Mouse (Mus musculus): Measurements from ENCODE around the gene Nudt3. TPM values are rescaled to one million over a fixed set of nuclear protein-coding genes. Genes with fewer than 3 reads are reported as not detected.
"Not testable (repeated sequence)": the region's sequence is repeated elsewhere in the genome, so short reads cannot be mapped to it uniquely, and the experiment has no call there.

Gene Nudt3
- polyA plus RNA-seq, 1 experiment = 43.2 TPM

DNA sequence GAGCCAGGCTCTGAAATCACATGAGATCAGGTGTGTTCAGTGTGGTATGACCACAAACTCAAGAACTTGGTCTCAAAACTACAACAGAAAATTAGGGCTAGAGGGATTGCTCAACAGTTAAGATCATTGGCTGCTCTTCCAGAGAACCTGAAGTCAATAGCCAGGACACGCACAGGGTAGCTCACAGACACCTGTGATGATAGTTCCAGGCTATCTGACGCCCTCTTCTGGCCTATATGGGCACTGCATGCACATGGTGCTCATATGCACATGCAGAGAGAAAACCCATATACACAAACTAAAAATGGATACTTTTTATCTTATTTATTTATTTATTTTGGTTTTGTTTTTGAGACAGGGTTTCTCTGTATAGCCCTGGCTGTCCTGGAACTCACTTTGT, 21.3 kb upstream of the Nudt3 start:
- no peaks in the 10 kb centered on the region for H3K27me3 ChIP-seq (ENCODE audit: control insufficient read depth, insufficient read depth, low read length)
- no peak overlapping the region for H3K4me3 ChIP-seq (ENCODE audit: extremely low read depth, insufficient read depth, insufficient read length)
- 52% methylated on average over 2 of the region's 2 CpGs for WGBS
- H3K27ac ChIP-seq (ENCODE audit: insufficient read depth, low read length) = no peak overlapping the region
- no peak for DNase-seq (ENCODE audit: low read depth in 1 of 2, low spot score in 2 of 2)
- H3K36me3 ChIP-seq (ENCODE audit: control insufficient read depth, insufficient read depth, low read length) = no peaks in the 10 kb centered on the region
- TF ChIP-seq POLR2A (IDR thresholded peaks at IDR 0.05; ENCODE audit: low read depth, low read length) (no peak), CTCF (IDR thresholded peaks at IDR 0.05; ENCODE audit: extremely low read depth, insufficient read depth, insufficient read length, insufficient replicate concordance) (no peak)
- H3K4me1 ChIP-seq (ENCODE audit: control insufficient read depth, insufficient read depth, insufficient read length) = no peaks in the 10 kb centered on the region

DNA sequence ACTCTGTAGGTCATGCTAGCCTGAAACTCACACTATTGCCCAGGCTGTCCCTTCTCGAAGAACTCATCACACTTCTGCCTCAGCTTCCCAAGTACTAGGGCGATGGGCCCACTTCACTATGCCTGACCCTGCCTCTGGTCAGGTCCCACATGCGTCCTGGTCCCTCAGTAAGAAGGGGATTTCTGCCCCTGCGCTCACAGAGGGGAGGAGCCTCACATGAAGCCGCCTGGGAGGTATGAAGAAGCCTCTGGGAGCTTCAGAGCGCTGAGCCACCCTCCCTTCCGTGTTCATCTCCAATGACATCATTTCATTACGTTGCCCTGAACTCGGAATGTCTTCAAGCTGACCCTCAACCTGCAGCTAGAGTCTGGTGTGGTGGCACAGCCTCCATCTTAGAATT, 20.5 kb upstream of the Nudt3 start:
- WGBS = 87% methylated on average over 9 of the region's 9 CpGs
- TF ChIP-seq CTCF (IDR thresholded peaks at IDR 0.05; ENCODE audit: extremely low read depth, insufficient read depth, insufficient read length, insufficient replicate concordance) (no peak), POLR2A (IDR thresholded peaks at IDR 0.05; ENCODE audit: low read depth, low read length) (no peak)
- Histone ChIP-seq H3K4me3 (ENCODE audit: extremely low read depth, insufficient read depth, insufficient read length) (no peak overlapping the region), H3K27me3 (ENCODE audit: control insufficient read depth, insufficient read depth, low read length) (no peaks in the 10 kb centered on the region), H3K4me1 (ENCODE audit: control insufficient read depth, insufficient read depth, insufficient read length) (no peaks in the 10 kb centered on the region), H3K36me3 (ENCODE audit: control insufficient read depth, insufficient read depth, low read length) (no peaks in the 10 kb centered on the region), H3K27ac (ENCODE audit: insufficient read depth, low read length) (no peak overlapping the region)
- DNase-seq (ENCODE audit: low read depth in 1 of 2, low spot score in 2 of 2) = no peak

DNA sequence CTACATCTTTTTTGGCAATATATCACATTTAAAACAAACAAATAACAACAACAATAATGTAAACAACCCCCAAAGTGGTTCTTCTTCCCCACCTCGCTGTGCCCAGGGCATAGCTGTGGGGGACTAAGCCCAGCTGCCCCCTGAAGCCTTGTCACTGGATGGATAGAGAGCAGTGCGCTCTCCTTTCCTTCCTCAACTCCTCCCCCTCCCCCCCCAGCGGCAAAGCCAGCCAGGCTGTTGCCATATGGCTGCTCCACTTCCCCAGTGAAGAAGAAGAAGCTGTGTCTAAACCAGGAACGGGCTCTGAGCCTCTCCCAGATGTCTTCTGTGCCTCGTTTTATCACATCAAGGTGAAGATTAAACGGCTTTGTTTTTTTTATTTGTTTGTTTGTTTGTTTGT, 19.8 kb upstream of the Nudt3 start:
- Histone ChIP-seq H3K36me3 (ENCODE audit: control insufficient read depth, insufficient read depth, low read length) (no peaks in the 10 kb centered on the region), H3K4me3 (ENCODE audit: extremely low read depth, insufficient read depth, insufficient read length) (no peak overlapping the region), H3K27me3 (ENCODE audit: control insufficient read depth, insufficient read depth, low read length) (no peaks in the 10 kb centered on the region), H3K4me1 (ENCODE audit: control insufficient read depth, insufficient read depth, insufficient read length) (no peaks in the 10 kb centered on the region), H3K27ac (ENCODE audit: insufficient read depth, low read length) (no peak overlapping the region)
- DNase-seq (ENCODE audit: low read depth in 1 of 2, low spot score in 2 of 2) = no peak
- 9% methylated on average over 6 of the region's 6 CpGs for WGBS
- TF ChIP-seq POLR2A (IDR thresholded peaks at IDR 0.05; ENCODE audit: low read depth, low read length) = no peak
- no peak for TF ChIP-seq CTCF (IDR thresholded peaks at IDR 0.05; ENCODE audit: extremely low read depth, insufficient read depth, insufficient read length, insufficient replicate concordance)

DNA sequence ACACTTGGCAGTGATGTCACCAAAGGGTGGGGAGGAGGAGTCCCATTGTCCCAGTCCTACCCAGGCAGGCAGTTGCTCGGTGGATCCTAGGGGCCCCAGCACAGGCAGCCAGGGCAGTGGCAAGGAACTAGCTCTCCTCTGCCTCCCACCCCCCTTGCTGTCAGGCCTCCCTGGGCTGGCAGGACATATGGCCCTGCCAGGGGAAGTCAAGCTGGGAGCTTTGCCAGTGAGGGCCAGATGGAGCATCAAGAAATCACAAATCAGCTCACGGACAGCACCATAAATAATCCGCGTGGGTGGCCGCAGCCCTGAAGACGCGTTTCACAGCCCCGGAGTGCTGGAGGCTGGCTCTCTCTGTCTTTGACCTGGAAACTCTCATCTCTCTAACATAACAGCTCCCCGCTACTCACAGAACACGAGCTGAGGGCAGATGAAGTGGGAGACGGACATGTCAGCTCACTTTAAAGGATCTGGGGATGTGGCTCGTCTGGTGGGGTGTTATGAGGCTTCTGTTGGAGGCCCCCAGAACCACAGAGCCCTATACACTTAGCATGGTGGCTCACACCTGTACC, 19.3 kb upstream of the Nudt3 start:
- Histone ChIP-seq H3K36me3 (ENCODE audit: control insufficient read depth, insufficient read depth, low read length) (no peaks in the 10 kb centered on the region), H3K27ac (ENCODE audit: insufficient read depth, low read length) (no peak overlapping the region), H3K27me3 (ENCODE audit: control insufficient read depth, insufficient read depth, low read length) (no peaks in the 10 kb centered on the region), H3K4me1 (ENCODE audit: control insufficient read depth, insufficient read depth, insufficient read length) (no peaks in the 10 kb centered on the region), H3K4me3 (ENCODE audit: extremely low read depth, insufficient read depth, insufficient read length) (no peak overlapping the region)
- no peak for DNase-seq (ENCODE audit: low read depth in 1 of 2, low spot score in 2 of 2)
- WGBS = 16% methylated on average over 12 of the region's 12 CpGs
- TF ChIP-seq POLR2A (IDR thresholded peaks at IDR 0.05; ENCODE audit: low read depth, low read length) = no peak

DNA sequence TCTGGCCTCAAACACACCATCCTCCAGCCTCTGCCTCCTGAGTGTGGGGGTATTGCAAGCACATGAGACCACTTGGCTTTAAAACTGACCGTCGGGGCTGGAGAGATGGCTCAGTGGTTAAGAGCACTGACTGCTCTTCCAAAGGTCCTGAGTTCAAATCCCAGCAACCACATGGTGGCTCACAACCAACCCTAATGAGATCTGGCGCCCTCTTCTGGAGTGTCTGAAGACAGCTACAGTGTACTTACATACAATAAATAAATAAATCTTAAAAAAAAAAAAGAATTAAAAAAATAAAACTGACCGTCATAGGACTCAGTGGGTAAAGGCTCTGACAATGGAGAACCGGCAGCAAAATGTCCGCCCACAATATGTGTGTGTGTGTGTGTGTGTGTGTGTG, 16.6 kb upstream of the Nudt3 start:
- whole genome bisulfite sequencing = 90% methylated on average over 6 of the region's 6 CpGs
- not testable (repeated sequence) for H3K27ac ChIP-seq (ENCODE audit: insufficient read depth, low read length); H3K27me3 ChIP-seq (ENCODE audit: control insufficient read depth, insufficient read depth, low read length); H3K36me3 ChIP-seq (ENCODE audit: control insufficient read depth, insufficient read depth, low read length); H3K4me3 ChIP-seq (ENCODE audit: extremely low read depth, insufficient read depth, insufficient read length); DNase-seq (ENCODE audit: low read depth in 1 of 2, low spot score in 2 of 2); H3K4me1 ChIP-seq (ENCODE audit: control insufficient read depth, insufficient read depth, insufficient read length)

DNA sequence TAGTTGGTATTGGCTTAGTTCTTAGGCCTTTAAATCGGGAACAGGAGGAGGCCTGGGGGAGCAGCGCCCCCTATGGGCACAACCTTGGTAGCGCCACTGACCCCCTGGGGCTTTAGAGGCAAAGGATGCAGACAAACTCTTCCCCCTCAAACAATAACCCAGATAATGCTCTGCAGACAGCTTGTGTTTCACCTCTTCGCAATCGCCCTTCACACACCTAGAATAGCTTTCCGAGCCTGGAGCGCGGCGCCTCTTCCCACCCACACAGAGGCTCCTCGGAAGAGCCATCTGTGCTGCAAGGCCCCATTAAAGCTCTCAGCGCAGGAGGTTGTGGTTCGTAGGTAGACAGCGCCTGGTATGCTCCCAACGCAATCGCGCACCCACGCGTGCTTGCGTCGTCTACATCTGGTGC, 15.6 kb upstream of the Nudt3 start:
- Histone ChIP-seq H3K36me3 (ENCODE audit: control insufficient read depth, insufficient read depth, low read length) (no peaks in the 10 kb centered on the region), H3K4me3 (ENCODE audit: extremely low read depth, insufficient read depth, insufficient read length) (no peak overlapping the region), H3K27me3 (ENCODE audit: control insufficient read depth, insufficient read depth, low read length) (no peaks in the 10 kb centered on the region), H3K4me1 (ENCODE audit: control insufficient read depth, insufficient read depth, insufficient read length) (peaks cover 2% of the 10 kb centered on the region), H3K27ac (ENCODE audit: insufficient read depth, low read length) (no peak overlapping the region)
- DNase-seq (ENCODE audit: low read depth in 1 of 2, low spot score in 2 of 2) = no peak
- TF ChIP-seq CTCF (IDR thresholded peaks at IDR 0.05; ENCODE audit: extremely low read depth, insufficient read depth, insufficient read length, insufficient replicate concordance) (peak; percentile 63; the same call in 1 of the 2 replicates), POLR2A (IDR thresholded peaks at IDR 0.05; ENCODE audit: low read depth, low read length) (no peak)
- WGBS = 88% methylated on average over 20 of the region's 20 CpGs

DNA sequence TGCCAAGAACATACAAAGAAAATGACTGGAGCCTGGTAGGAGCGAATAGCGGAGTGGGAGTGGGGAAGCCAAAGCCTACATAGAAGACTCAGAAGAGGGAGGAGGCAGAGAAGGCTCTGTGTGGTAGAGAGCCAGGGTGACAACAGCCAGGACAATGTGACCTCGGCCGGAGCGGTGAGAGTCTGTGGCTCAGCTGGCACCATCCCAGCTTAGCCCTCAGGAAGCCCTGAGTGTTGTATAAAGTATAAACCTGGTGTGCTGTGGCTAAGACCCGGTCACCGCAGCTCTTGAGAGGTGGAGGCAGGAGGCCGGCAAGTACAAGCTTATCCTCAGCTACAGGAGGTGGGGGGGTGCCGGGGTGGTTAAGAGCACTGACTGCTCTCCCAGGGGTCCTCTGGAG, 14.0 kb upstream of the Nudt3 start:
- DNase-seq (ENCODE audit: low read depth in 1 of 2, low spot score in 2 of 2) = no peak
- Histone ChIP-seq H3K27me3 (ENCODE audit: control insufficient read depth, insufficient read depth, low read length) (no peaks in the 10 kb centered on the region), H3K36me3 (ENCODE audit: control insufficient read depth, insufficient read depth, low read length) (peaks cover 11% of the 10 kb centered on the region), H3K27ac (ENCODE audit: insufficient read depth, low read length) (no peak overlapping the region), H3K4me1 (ENCODE audit: control insufficient read depth, insufficient read depth, insufficient read length) (peaks cover 10% of the 10 kb centered on the region), H3K4me3 (ENCODE audit: extremely low read depth, insufficient read depth, insufficient read length) (no peak overlapping the region)
- TF ChIP-seq CTCF (IDR thresholded peaks at IDR 0.05; ENCODE audit: extremely low read depth, insufficient read depth, insufficient read length, insufficient replicate concordance) (no peak), POLR2A (IDR thresholded peaks at IDR 0.05; ENCODE audit: low read depth, low read length) (no peak)
- 53% methylated on average over 9 of the region's 9 CpGs for WGBS
